Mouse (Mus musculus) forebrain, embryonic 13.5 days (tissue): ENCODE data around the gene Usp53. TPM values are rescaled to one million over a fixed set of nuclear protein-coding genes. Genes with fewer than 3 reads are reported as not detected.
A peak's percentile ranks its signal among the peaks of the same experiment; 100 is the strongest.
"Not testable (repeated sequence)": the region's sequence is repeated elsewhere in the genome, so short reads cannot be mapped to it uniquely, and the experiment has no call there.

Experiments used
- ATAC-seq: fragments of 200-750 bp; cut with Nextera tagmentation; 2 replicates; pipeline ENCODE4 v1.8.0; 2017
- H3K27ac ChIP-seq: fragments of 300-500 bp; sonication (generic); 2 replicates; pipeline ENCODE4 v1.5.1; 2015; ENCODE audit warnings: inconsistent platforms, mild to moderate bottlenecking, moderate library complexity
- H3K27me3 ChIP-seq: fragments of 300-500 bp; sonication (generic); 2 replicates; pipeline ENCODE4 v1.6.1; 2015; ENCODE audit warnings: mild to moderate bottlenecking, inconsistent platforms
- H3K36me3 ChIP-seq: fragments of 300-500 bp; sonication (generic); 2 replicates; pipeline ENCODE4 v1.6.1; 2015; ENCODE audit warnings: mild to moderate bottlenecking, inconsistent platforms; ENCODE audit not compliant: poor library complexity, severe bottlenecking
- H3K4me1 ChIP-seq: fragments of 300-500 bp; sonication (generic); 2 replicates; pipeline ENCODE4 v1.6.1; 2015; ENCODE audit warnings: inconsistent platforms
- H3K4me2 ChIP-seq: fragments of 300-500 bp; sonication (generic); 2 replicates; pipeline ENCODE4 v1.6.1; 2015; ENCODE audit warnings: inconsistent platforms, mild to moderate bottlenecking, moderate library complexity
- H3K4me3 ChIP-seq: fragments of 300-500 bp; sonication (generic); 2 replicates; pipeline ENCODE4 v1.5.1; 2015; ENCODE audit warnings: mild to moderate bottlenecking, inconsistent platforms
- H3K9ac ChIP-seq: fragments of 300-500 bp; sonication (generic); 2 replicates; pipeline ENCODE4 v1.6.1; 2015; ENCODE audit warnings: mild to moderate bottlenecking, inconsistent platforms
- H3K9me3 ChIP-seq: fragments of 300-500 bp; sonication (generic); replicated peaks from 2 replicates; pipeline ENCODE4 v1.6.1; 2016; ENCODE audit warnings: inconsistent platforms
- WGBS: fragments of 180-500 bp; shearing (Covaris S2); methylation state at CpG from one replicate; pipeline ENCODE4 v1.1.7; 2015; 5-methylcytosine and 5-hydroxymethylcytosine counted together
- polyA plus RNA-seq: library from polyadenylated mRNA; unstranded; fragments of >200 nt; fragmentation: Nextera tagmentation; extraction: Ambion mirVana; gene quantifications from 2 replicates; pipeline ENCODE4 v1.2.1, GENCODE M21; 2015

Usp53 gene
- polyA plus RNA-seq, 1 experiment from 2014 or later: 5.4 TPM

GRCm38 (mm10) chr3:122937176-122937575 lies 47.1 kb downstream of the Usp53 start:
- H3K9ac ChIP-seq, H3K4me1 ChIP-seq, ATAC-seq, H3K27ac ChIP-seq, H3K4me2 ChIP-seq, H3K9me3 ChIP-seq, H3K27me3 ChIP-seq, H3K4me3 ChIP-seq, H3K36me3 ChIP-seq: not testable (repeated sequence)
- WGBS: 69% methylated on average over 13 of the region's 13 CpGs

- no peak for ATAC-seq
- no peaks in the 10 kb centered on the region for H3K27me3 ChIP-seq
- no peaks in the 10 kb centered on the region for H3K9me3 ChIP-seq
- no peak overlapping the region for H3K9ac ChIP-seq
- no peak overlapping the region for H3K27ac ChIP-seq
- H3K36me3 ChIP-seq: peaks cover 6% of the 10 kb centered on the region; the same call in 1 of the 2 replicates
- H3K4me1 ChIP-seq: no peaks in the 10 kb centered on the region
- no peak overlapping the region for H3K4me2 ChIP-seq
- no peak overlapping the region for H3K4me3 ChIP-seq
- 88% methylated on average over 1 of the region's 1 CpGs for WGBS
These were observed 51.8 kb downstream of the Usp53 start for GRCm38 (mm10) chr3:122932466-122932865.

GRCm38 (mm10) chr3:122929723-122930122 lies 54.6 kb downstream of the Usp53 start:
- H3K9me3 ChIP-seq: no peaks in the 10 kb centered on the region
- peaks cover 18% of the 10 kb centered on the region; the same call in 1 of the 2 replicates for H3K36me3 ChIP-seq
- no peaks in the 10 kb centered on the region for H3K27me3 ChIP-seq
- WGBS: 91% methylated on average over 6 of the region's 6 CpGs
- H3K4me1 ChIP-seq: peaks cover 18% of the 10 kb centered on the region
- H3K9ac ChIP-seq: no peak overlapping the region
- no peak overlapping the region for H3K27ac ChIP-seq
- no peak overlapping the region for H3K4me2 ChIP-seq
- no peak for ATAC-seq
- no peak overlapping the region for H3K4me3 ChIP-seq

GRCm38 (mm10) chr3:122924009-122924914 lies 60.0 kb downstream of the Usp53 start, which contains the start of gene 1810037I17Rik:
TSS of gene 1810037I17Rik (plus strand) at chr3:122924203.
- peaks cover 12% of the 10 kb centered on the region; the same call in 1 of the 2 replicates for H3K36me3 ChIP-seq
- H3K4me3 ChIP-seq: peak within 1 kb of the TSS; percentile 58
- peak within 1 kb of the TSS; percentile 65 for H3K4me2 ChIP-seq
- peaks cover 18% of the 10 kb centered on the region for H3K4me1 ChIP-seq
- WGBS: under 1% methylated on average over 65 of the region's 68 CpGs
- peak; percentile 99 for ATAC-seq
- peak within 1 kb of the TSS; percentile 78 for H3K27ac ChIP-seq
- no peaks in the 10 kb centered on the region for H3K9me3 ChIP-seq
- peak within 1 kb of the TSS; percentile 73 for H3K9ac ChIP-seq
- H3K27me3 ChIP-seq: no peaks in the 10 kb centered on the region

GRCm38 (mm10) chr3:122923147-122923546 lies 61.2 kb downstream of the Usp53 start:
- Histone ChIP-seq H3K4me2 (peak overlapping the region; percentile 65; the same call in 1 of the 2 replicates), H3K4me1 (peaks cover 18% of the 10 kb centered on the region), H3K27ac (no peak overlapping the region), H3K4me3 (no peak overlapping the region), H3K9ac (no peak overlapping the region), H3K36me3 (peaks cover 12% of the 10 kb centered on the region; the same call in 1 of the 2 replicates), H3K9me3 (no peaks in the 10 kb centered on the region), H3K27me3 (no peaks in the 10 kb centered on the region)
- ATAC-seq: no peak
- 74% methylated on average over 7 of the region's 7 CpGs for WGBS

- WGBS: 80% methylated on average over 8 of the region's 8 CpGs
- no peak overlapping the region for H3K9ac ChIP-seq
- ATAC-seq: no peak
These were observed 62.4 kb downstream of the Usp53 start for GRCm38 (mm10) chr3:122921676-122922527.

GRCm38 (mm10) chr3:122920572-122921435 lies 63.5 kb downstream of the Usp53 start:
- no peaks in the 10 kb centered on the region for H3K36me3 ChIP-seq
- H3K4me2 ChIP-seq: no peak overlapping the region
- H3K9ac ChIP-seq: no peak overlapping the region
- H3K27me3 ChIP-seq: no peaks in the 10 kb centered on the region
- ATAC-seq: no peak
- peaks cover 8% of the 10 kb centered on the region for H3K4me1 ChIP-seq
- H3K4me3 ChIP-seq: no peak overlapping the region
- H3K9me3 ChIP-seq: no peaks in the 10 kb centered on the region
- 63% methylated on average over 8 of the region's 8 CpGs for WGBS
- H3K27ac ChIP-seq: no peak overlapping the region

More at GRCm38 (mm10) chr3:122921676-122922527, 62.4 kb downstream of the Usp53 start:
- no peaks in the 10 kb centered on the region for H3K9me3 ChIP-seq
- peaks cover 7% of the 10 kb centered on the region; the same call in 1 of the 2 replicates for H3K36me3 ChIP-seq
- H3K4me1 ChIP-seq: peaks cover 18% of the 10 kb centered on the region
- no peak overlapping the region for H3K4me2 ChIP-seq
- no peak overlapping the region for H3K4me3 ChIP-seq
- no peaks in the 10 kb centered on the region for H3K27me3 ChIP-seq
- H3K27ac ChIP-seq: no peak overlapping the region

- no peak within 1 kb of the TSS for H3K27ac ChIP-seq
- ATAC-seq: no peak
- WGBS: 89% methylated on average over 8 of the region's 8 CpGs
- H3K4me3 ChIP-seq: no peak within 1 kb of the TSS
- no peak within 1 kb of the TSS for H3K4me2 ChIP-seq
- H3K36me3 ChIP-seq: no peaks in the 10 kb centered on the region
- H3K9me3 ChIP-seq: no peaks in the 10 kb centered on the region
- H3K9ac ChIP-seq: no peak within 1 kb of the TSS
- no peaks in the 10 kb centered on the region for H3K27me3 ChIP-seq
- H3K4me1 ChIP-seq: no peaks in the 10 kb centered on the region
These were observed 65.0 kb downstream of the Usp53 start, which contains the start of gene Gm10959 for GRCm38 (mm10) chr3:122919260-122919659. TSS of gene Gm10959 (minus strand) at chr3:122919360.

- Histone ChIP-seq H3K27ac (no peak overlapping the region), H3K27me3 (no peaks in the 10 kb centered on the region), H3K4me3 (no peak overlapping the region), H3K9ac (no peak overlapping the region), H3K36me3 (no peaks in the 10 kb centered on the region), H3K9me3 (no peaks in the 10 kb centered on the region), H3K4me2 (no peak overlapping the region), H3K4me1 (no peaks in the 10 kb centered on the region)
- no peak for ATAC-seq
- 82% methylated on average over 2 of the region's 2 CpGs for WGBS
These were observed 65.6 kb downstream of the Usp53 start for GRCm38 (mm10) chr3:122918672-122919071.

GRCm38 (mm10) chr3:122916191-122916680 lies 68.1 kb downstream of the Usp53 start:
- Histone ChIP-seq H3K4me1 (no peaks in the 10 kb centered on the region), H3K36me3 (no peaks in the 10 kb centered on the region), H3K9ac (no peak overlapping the region), H3K4me2 (no peak overlapping the region), H3K27me3 (no peaks in the 10 kb centered on the region), H3K9me3 (no peaks in the 10 kb centered on the region), H3K4me3 (no peak overlapping the region), H3K27ac (no peak overlapping the region)
- no peak for ATAC-seq
- WGBS: 88% methylated on average over 6 of the region's 6 CpGs

GRCm38 (mm10) chr3:122915493-122915892 lies 68.8 kb downstream of the Usp53 start:
- Histone ChIP-seq H3K27me3 (no peaks in the 10 kb centered on the region), H3K4me3 (no peak overlapping the region), H3K27ac (no peak overlapping the region), H3K4me2 (no peak overlapping the region), H3K9me3 (no peaks in the 10 kb centered on the region), H3K9ac (no peak overlapping the region), H3K36me3 (no peaks in the 10 kb centered on the region), H3K4me1 (no peaks in the 10 kb centered on the region)
- ATAC-seq: no peak
- 85% methylated on average over 5 of the region's 5 CpGs for WGBS
